Mouse (Mus musculus): Measurements from ENCODE around the gene Tns1. TPM values are rescaled to one million over a fixed set of nuclear protein-coding genes. Genes with fewer than 3 reads are reported as not detected.

The Tns1 gene
- polyA plus RNA-seq, 1 experiment: 400 TPM

DNA sequence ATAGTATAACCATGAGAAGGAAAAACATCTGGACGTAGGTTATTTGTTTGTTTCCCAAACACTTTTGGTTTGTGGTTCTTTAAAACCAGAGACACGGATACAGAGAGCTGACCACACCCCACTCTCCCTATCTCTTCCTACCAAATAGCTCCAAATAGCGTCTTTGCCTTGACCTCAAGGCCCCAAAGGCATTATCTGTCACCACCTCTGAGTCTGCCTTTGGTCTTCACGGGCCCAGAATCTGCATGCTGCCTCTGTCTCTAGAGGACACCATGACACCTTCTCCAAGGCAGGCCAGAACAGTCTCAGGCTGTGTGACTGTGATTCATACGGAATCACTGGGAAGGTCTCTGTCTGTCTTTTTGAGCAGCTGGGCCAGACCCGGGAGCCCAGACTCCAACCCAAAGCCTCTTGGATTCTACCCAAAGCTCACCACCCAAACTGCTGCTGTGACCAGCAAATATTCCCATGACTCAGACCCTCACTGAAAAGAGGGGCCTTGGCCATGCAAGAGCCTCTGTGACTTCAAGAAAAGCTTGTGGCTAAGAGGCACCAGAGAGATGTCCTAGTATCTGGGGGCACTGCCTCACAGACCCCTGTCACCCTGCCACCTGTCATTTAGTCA is 11.2 kb upstream of the Tns1 start:
- H3K27me3 ChIP-seq (replicated peaks; ENCODE audit: control insufficient read depth, insufficient read depth, low read length): no peaks in the 10 kb centered on the region
- 83% methylated on average over 6 of the region's 6 CpGs for WGBS
- H3K4me1 ChIP-seq (ENCODE audit: control insufficient read depth, insufficient read depth, low read length): no peaks in the 10 kb centered on the region
- no peak overlapping the region for H3K4me3 ChIP-seq (ENCODE audit: insufficient read depth, low read depth, low read length)
- TF ChIP-seq POLR2A (IDR thresholded peaks at IDR 0.05; ENCODE audit: low read depth, low read length) (no peak), CTCF (conservative IDR thresholded peaks at IDR 0.05; ENCODE audit: insufficient read depth, insufficient read length, low read depth, low read length) (no peak)
- no peaks in the 10 kb centered on the region for H3K36me3 ChIP-seq (ENCODE audit: control insufficient read depth, insufficient read depth, low read length)
- DNase-seq: no peak
- no peak overlapping the region for H3K27ac ChIP-seq (ENCODE audit: insufficient read depth, low read depth, low read length)

DNA sequence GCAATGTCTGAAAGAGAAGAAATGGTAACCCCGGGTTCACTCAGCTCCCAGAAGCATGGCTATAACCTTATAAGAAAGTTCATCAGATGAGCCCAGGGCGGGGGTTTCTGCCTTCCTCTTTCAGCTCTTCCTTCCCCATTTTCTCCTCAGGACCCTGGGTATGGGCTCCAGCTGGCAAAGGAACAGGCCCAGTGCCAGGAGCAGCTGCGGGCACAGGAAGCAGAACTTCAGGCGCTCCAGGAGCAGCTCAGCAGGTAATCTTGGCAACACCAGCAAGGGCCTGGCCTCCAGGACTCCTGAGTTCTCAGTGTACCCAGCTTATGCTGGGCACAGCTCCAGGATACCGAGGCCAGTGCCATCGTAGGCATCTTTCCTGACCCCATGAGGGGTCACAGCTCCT is 9.7 kb upstream of the Tns1 start:
- no peak for DNase-seq
- WGBS: 58% methylated on average over 6 of the region's 6 CpGs

DNA sequence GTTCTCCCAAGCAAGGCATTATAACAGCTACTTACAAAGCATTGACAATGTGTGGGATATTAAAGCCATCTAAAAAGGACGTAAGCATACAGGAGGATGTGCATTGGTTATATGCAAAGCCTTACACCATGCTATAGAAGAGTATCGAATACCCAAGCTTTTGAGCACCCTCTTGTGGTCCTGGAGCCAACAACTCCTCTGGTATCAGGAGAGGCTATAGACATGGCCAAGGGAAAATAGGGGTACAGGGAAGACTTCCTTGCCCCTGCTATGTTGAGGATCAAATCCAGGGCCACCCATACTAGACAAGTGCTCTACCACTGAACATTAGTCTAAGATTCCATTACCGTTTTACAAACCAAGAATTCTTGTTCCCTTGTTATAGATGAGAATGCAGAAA is 7.8 kb upstream of the Tns1 start:
- Histone ChIP-seq H3K27ac (ENCODE audit: insufficient read depth, low read depth, low read length) (no peak overlapping the region), H3K27me3 (replicated peaks; ENCODE audit: control insufficient read depth, insufficient read depth, low read length) (no peaks in the 10 kb centered on the region), H3K4me1 (ENCODE audit: control insufficient read depth, insufficient read depth, low read length) (no peaks in the 10 kb centered on the region), H3K4me3 (ENCODE audit: insufficient read depth, low read depth, low read length) (no peak overlapping the region), H3K36me3 (ENCODE audit: control insufficient read depth, insufficient read depth, low read length) (no peaks in the 10 kb centered on the region)
- WGBS: 74% methylated on average over 3 of the region's 3 CpGs
- no peak for DNase-seq
- no peak for TF ChIP-seq POLR2A (IDR thresholded peaks at IDR 0.05; ENCODE audit: low read depth, low read length)
- no peak for TF ChIP-seq CTCF (conservative IDR thresholded peaks at IDR 0.05; ENCODE audit: insufficient read depth, insufficient read length, low read depth, low read length)

More for the DNA sequence above, 9.7 kb upstream of the Tns1 start:
- H3K4me3 ChIP-seq (ENCODE audit: insufficient read depth, low read depth, low read length): no peak overlapping the region
- no peaks in the 10 kb centered on the region for H3K27me3 ChIP-seq (replicated peaks; ENCODE audit: control insufficient read depth, insufficient read depth, low read length)
- H3K4me1 ChIP-seq (ENCODE audit: control insufficient read depth, insufficient read depth, low read length): no peaks in the 10 kb centered on the region
- H3K27ac ChIP-seq (ENCODE audit: insufficient read depth, low read depth, low read length): no peak overlapping the region
- no peak for TF ChIP-seq CTCF (conservative IDR thresholded peaks at IDR 0.05; ENCODE audit: insufficient read depth, insufficient read length, low read depth, low read length)
- no peak for TF ChIP-seq POLR2A (IDR thresholded peaks at IDR 0.05; ENCODE audit: low read depth, low read length)
- H3K36me3 ChIP-seq (ENCODE audit: control insufficient read depth, insufficient read depth, low read length): no peaks in the 10 kb centered on the region

DNA sequence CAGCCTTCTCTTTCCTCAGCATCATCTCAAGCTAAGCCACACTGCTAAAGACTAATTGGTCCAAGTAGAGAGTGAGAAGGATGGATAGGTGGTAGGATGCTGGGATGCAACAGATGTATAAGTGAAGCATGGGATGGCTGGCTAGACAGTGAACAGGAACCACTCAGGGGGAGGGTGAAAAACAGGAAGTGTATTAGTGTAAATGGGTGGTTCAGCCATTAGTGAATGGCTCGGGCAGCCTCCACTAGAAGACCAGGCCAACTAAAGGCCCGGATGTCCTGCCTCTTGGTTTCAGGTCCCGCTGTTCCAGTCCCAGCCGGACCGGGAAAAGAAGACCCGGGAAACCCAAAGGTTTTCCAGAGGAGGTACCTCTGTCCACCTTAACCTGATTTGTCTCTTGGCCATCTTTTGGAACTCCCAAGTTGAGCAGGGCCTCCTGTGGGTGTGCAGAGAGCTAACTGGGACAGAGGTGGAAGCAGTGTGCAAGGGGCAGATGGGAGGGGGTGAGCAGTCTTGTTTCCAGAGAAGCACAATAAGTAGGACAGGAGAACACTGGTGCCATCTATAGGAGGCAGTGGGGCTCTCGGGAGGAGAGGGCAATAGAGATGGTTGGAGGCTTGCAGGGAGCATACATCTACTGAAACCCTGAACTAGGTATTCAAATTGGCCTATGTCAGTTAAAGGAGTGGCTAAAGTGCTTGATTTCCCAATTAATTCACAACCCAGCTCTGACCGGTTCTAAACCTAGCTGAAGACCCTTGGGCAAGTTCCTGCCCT is 6.8 kb upstream of the Tns1 start:
- TF ChIP-seq POLR2A (IDR thresholded peaks at IDR 0.05; ENCODE audit: low read depth, low read length) (no peak), CTCF (conservative IDR thresholded peaks at IDR 0.05; ENCODE audit: insufficient read depth, insufficient read length, low read depth, low read length) (no peak; the same call in 1 of the 2 replicates)

GRCm38 (mm10) chr1:74124991-74125552 is 823 bp upstream of the Tns1 start, which contains the start of gene Rufy4:
Rufy4 (plus strand) TSS chr1:74125541.
- Histone ChIP-seq H3K27me3 (replicated peaks; ENCODE audit: control insufficient read depth, insufficient read depth, low read length) (no peaks in the 10 kb centered on the region), H3K27ac (ENCODE audit: insufficient read depth, low read depth, low read length) (peak within 1 kb of the TSS; percentile 29; the same call in 1 of the 2 replicates), H3K36me3 (ENCODE audit: control insufficient read depth, insufficient read depth, low read length) (no peaks in the 10 kb centered on the region), H3K4me1 (ENCODE audit: control insufficient read depth, insufficient read depth, low read length) (peaks cover 15% of the 10 kb centered on the region), H3K4me3 (ENCODE audit: insufficient read depth, low read depth, low read length) (peak within 1 kb of the TSS; percentile 60)
- TF ChIP-seq CTCF (conservative IDR thresholded peaks at IDR 0.05; ENCODE audit: insufficient read depth, insufficient read length, low read depth, low read length): peak; percentile 81
- TF ChIP-seq POLR2A (IDR thresholded peaks at IDR 0.05; ENCODE audit: low read depth, low read length): no peak
- DNase-seq: peak; percentile 87
- 1% methylated on average over 12 of the region's 12 CpGs for WGBS

More for the DNA sequence above, 6.8 kb upstream of the Tns1 start:
- H3K4me3 ChIP-seq (ENCODE audit: insufficient read depth, low read depth, low read length): no peak overlapping the region
- no peak overlapping the region for H3K27ac ChIP-seq (ENCODE audit: insufficient read depth, low read depth, low read length)
- H3K4me1 ChIP-seq (ENCODE audit: control insufficient read depth, insufficient read depth, low read length): no peaks in the 10 kb centered on the region
- no peaks in the 10 kb centered on the region for H3K27me3 ChIP-seq (replicated peaks; ENCODE audit: control insufficient read depth, insufficient read depth, low read length)
- no peak for DNase-seq
- no peaks in the 10 kb centered on the region for H3K36me3 ChIP-seq (ENCODE audit: control insufficient read depth, insufficient read depth, low read length)
- WGBS: 89% methylated on average over 8 of the region's 8 CpGs

DNA sequence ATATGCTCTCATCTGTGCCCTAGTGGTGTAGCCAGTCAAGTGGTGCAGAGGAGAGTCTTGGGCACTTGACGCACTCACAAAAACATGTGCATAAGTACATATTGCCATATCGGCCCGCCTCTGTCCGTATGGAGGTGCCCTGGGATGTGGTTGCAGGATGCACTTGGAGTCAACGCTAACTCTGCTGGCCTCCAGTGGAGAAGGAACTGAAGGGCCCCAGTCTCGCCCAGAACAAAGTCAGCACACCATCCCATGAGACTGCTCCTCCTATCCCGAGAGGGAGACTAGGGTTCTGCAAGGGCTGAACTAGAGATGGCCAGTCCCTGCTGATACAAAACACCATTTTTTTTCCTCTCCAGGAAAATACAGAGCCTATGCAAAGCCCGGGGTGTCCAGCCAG is 1.0 kb downstream of the Tns1 start:
- Histone ChIP-seq H3K36me3 (ENCODE audit: control insufficient read depth, insufficient read depth, low read length) (no peaks in the 10 kb centered on the region), H3K27me3 (replicated peaks; ENCODE audit: control insufficient read depth, insufficient read depth, low read length) (no peaks in the 10 kb centered on the region), H3K27ac (ENCODE audit: insufficient read depth, low read depth, low read length) (peak overlapping the region; percentile 62), H3K4me1 (ENCODE audit: control insufficient read depth, insufficient read depth, low read length) (peaks cover 15% of the 10 kb centered on the region), H3K4me3 (ENCODE audit: insufficient read depth, low read depth, low read length) (peak overlapping the region; percentile 26)
- no peak for TF ChIP-seq CTCF (conservative IDR thresholded peaks at IDR 0.05; ENCODE audit: insufficient read depth, insufficient read length, low read depth, low read length)
- TF ChIP-seq POLR2A (IDR thresholded peaks at IDR 0.05; ENCODE audit: low read depth, low read length): no peak
- 61% methylated on average over 8 of the region's 8 CpGs for WGBS
- DNase-seq: no peak
